Mouse (Mus musculus) neural tube, embryonic 13.5 days (tissue): ENCODE results near the gene Strip2. TPM values are rescaled to one million over a fixed set of nuclear protein-coding genes. Genes with fewer than 3 reads are reported as not detected.

ENCODE experiments used
- ATAC-seq: fragments of 200-750 bp; cut with Nextera tagmentation; 2 replicates; pipeline ENCODE4 v1.8.0; 2017; ENCODE audit warnings: low read depth, mild to moderate bottlenecking, moderate TSS enrichment, moderate library complexity
- H3K27ac ChIP-seq: fragments of 300-500 bp; sonication (generic); replicated peaks from 2 replicates; pipeline ENCODE4 v1.5.1; 2015; ENCODE audit warnings: moderate library complexity, mild to moderate bottlenecking, inconsistent platforms
- H3K27me3 ChIP-seq: fragments of 300-500 bp; sonication (generic); 2 replicates; pipeline ENCODE4 v1.6.1; 2015; ENCODE audit warnings: mild to moderate bottlenecking, inconsistent platforms
- H3K36me3 ChIP-seq: fragments of 300-500 bp; sonication (generic); 2 replicates; pipeline ENCODE4 v1.6.1; 2015; ENCODE audit warnings: mild to moderate bottlenecking, inconsistent platforms
- H3K4me1 ChIP-seq: fragments of 300-500 bp; sonication (generic); replicated peaks from 2 replicates; pipeline ENCODE4 v1.6.1; 2015; ENCODE audit warnings: inconsistent platforms
- H3K4me2 ChIP-seq: fragments of 300-500 bp; sonication (generic); 2 replicates; pipeline ENCODE4 v1.6.1; 2015; ENCODE audit warnings: inconsistent platforms, mild to moderate bottlenecking, moderate library complexity
- H3K4me3 ChIP-seq: fragments of 300-500 bp; sonication (generic); 2 replicates; pipeline ENCODE4 v1.5.1; 2015; ENCODE audit warnings: mild to moderate bottlenecking, inconsistent platforms
- H3K9ac ChIP-seq: fragments of 300-500 bp; sonication (generic); 2 replicates; pipeline ENCODE4 v1.6.1; 2015; ENCODE audit warnings: moderate library complexity, mild to moderate bottlenecking, inconsistent platforms
- H3K9me3 ChIP-seq: fragments of 300-500 bp; sonication (generic); 2 replicates; pipeline ENCODE4 v1.6.1; 2016; ENCODE audit warnings: inconsistent platforms
- WGBS: fragments of 180-500 bp; shearing (Covaris S2); methylation state at CpG from one replicate; pipeline ENCODE4 v1.1.7; 2015; 5-methylcytosine and 5-hydroxymethylcytosine counted together
- polyA plus RNA-seq: library from polyadenylated mRNA; unstranded; fragments of >200 nt; fragmentation: Nextera tagmentation; extraction: Ambion mirVana; gene quantifications from 2 replicates; pipeline ENCODE4 v1.2.1, GENCODE M21; 2015

The Strip2 gene
- polyA plus RNA-seq, result 1.5 and 1.7 TPM in 2 replicates

DNA sequence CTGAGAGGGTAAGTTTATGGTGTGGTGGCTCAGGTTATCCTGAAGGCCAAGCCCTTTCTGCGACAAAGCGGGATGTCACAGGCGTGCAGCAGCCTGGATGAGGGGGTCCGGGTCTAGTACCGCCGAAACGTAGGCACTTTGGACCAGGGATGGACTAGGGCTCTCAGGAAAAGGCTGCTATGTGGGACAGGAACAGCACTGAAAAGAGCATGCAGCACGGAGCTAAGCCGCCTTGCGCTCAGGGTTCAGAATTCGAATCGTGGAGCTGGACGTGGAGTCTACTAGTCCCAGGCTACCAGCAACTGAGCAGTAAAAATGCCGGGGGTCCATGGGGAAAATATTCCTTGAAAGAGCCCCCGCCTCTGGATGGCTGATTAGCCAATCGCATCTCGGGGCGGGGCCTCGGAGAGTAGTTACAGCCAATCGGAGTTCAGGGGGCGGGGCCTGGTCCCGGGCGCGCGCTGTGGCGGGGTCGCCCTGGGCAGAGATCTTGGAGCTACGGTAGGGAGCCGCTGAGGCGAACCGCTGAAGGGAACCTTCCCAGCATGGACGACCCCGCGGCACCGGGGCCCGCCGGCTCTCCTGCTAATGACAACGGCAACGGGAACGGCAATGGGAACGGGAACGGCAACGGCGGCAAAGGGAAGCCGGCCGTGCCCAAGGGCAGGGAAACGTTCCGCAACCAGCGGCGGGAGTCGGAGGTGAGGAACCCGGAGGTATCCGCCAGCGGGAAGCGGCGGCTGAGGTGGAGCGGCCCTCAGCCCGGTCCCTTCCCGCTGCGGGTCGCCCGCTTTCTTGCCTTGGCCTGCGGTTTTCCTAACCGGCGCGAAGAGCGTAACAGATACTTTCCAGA lies at the start of gene Strip2:
Gene Strip2 (plus strand): TSS at position 483 of the 853 bp plus-strand sequence.
- H3K27me3 ChIP-seq, result peaks cover 46% of the 10 kb centered on the region
- no peaks in the 10 kb centered on the region for H3K36me3 ChIP-seq
- H3K9ac ChIP-seq, result peak within 1 kb of the TSS; percentile 67
- H3K9me3 ChIP-seq, result no peaks in the 10 kb centered on the region
- H3K4me1 ChIP-seq, result peaks cover 15% of the 10 kb centered on the region
- under 1% methylated on average over 63 of the region's 67 CpGs for WGBS
- no peak within 1 kb of the TSS; the same call in 1 of the 2 replicates for H3K27ac ChIP-seq
- H3K4me2 ChIP-seq, result peak within 1 kb of the TSS; percentile 93
- peak within 1 kb of the TSS; percentile 60 for H3K4me3 ChIP-seq
- ATAC-seq, result peak; percentile 99

DNA sequence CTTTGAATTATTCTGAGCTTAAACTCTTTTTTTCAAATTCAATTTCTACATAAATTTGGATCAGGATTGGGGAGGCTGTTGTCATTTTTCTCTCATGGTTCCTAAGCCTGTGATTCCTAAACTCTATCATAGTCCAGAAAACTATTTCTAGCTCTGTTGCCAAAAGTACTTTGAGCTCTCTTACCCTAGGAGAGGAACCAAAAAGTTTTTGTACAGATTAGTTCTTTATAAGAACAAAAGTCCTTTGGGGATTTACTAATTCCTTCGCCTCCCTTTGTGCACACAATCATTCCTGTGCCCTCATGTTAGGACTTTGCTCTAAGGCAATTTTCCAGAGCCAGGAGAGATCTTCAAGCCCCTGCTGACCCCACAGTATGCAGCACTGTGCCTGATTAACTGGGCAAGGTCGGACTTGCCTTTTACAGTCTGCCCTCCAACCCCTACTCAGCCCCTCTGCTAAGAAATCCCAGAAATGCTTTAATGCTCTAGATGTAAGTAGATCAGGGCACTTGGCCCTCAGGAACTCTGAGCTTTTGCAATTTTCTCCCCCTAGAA lies 48.4 kb upstream of the Strip2 start:
- H3K27me3 ChIP-seq, result no peaks in the 10 kb centered on the region
- 92% methylated on average over 2 of the region's 2 CpGs for WGBS

DNA sequence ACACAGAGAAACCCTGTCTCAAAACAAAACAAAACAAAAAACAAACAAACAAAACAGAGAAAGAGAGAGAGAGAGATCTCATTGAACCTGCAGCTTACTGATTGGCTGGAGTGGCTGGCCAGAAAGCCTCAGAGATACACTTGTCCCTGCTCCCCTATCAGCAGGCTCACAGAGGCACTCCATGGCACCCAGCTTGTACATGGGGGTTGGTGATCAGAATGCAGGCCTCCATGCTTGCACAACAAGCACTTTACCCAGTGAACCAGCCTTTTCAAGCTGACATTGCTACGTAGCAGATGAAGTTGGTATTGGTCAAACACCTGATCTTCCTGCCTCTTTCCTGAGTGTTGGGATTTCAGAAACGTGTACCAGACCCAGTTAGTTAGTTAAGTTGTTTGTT lies 43.2 kb upstream of the Strip2 start:
- H3K9ac ChIP-seq, result no peak overlapping the region
- WGBS, result 78% methylated on average over 2 of the region's 2 CpGs
- H3K36me3 ChIP-seq, result peaks cover 18% of the 10 kb centered on the region
- no peaks in the 10 kb centered on the region for H3K9me3 ChIP-seq
- H3K27ac ChIP-seq, result no peak overlapping the region
- no peak overlapping the region for H3K4me2 ChIP-seq
- H3K4me3 ChIP-seq, result no peak overlapping the region
- no peaks in the 10 kb centered on the region; the same call in 1 of the 2 replicates for H3K4me1 ChIP-seq
- ATAC-seq, result no peak
- H3K27me3 ChIP-seq, result no peaks in the 10 kb centered on the region

More for the DNA sequence above, 48.4 kb upstream of the Strip2 start:
- ATAC-seq, result no peak
- H3K4me1 ChIP-seq, result no peaks in the 10 kb centered on the region; the same call in 1 of the 2 replicates
- H3K4me2 ChIP-seq, result no peak overlapping the region
- H3K36me3 ChIP-seq, result peaks cover 14% of the 10 kb centered on the region
- no peaks in the 10 kb centered on the region for H3K9me3 ChIP-seq
- no peak overlapping the region for H3K4me3 ChIP-seq
- H3K27ac ChIP-seq, result no peak overlapping the region
- H3K9ac ChIP-seq, result no peak overlapping the region

DNA sequence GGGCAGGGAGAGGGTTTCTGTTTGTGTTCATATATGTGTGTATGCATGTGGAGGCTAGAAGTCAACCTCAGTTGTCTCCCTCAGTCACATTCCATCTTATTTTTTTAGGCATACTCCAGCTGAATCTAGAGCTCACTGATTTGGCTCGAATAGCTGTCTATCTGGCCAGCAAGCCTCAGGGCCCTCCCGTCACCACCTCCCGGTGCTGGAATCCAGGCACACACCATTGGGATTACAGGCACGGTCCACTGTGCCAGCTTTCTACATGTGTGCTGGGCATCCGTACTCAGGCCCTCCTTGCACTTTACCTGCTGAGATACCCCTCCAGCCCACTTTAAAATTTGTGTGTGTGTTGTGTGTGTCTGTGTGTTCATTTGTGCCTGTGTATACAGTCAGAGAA lies 41.2 kb upstream of the Strip2 start:
- Histone ChIP-seq H3K27ac (no peak overlapping the region), H3K4me3 (no peak overlapping the region), H3K9ac (no peak overlapping the region), H3K36me3 (peaks cover 21% of the 10 kb centered on the region), H3K27me3 (no peaks in the 10 kb centered on the region), H3K9me3 (no peaks in the 10 kb centered on the region), H3K4me1 (no peaks in the 10 kb centered on the region), H3K4me2 (no peak overlapping the region)
- WGBS, result 93% methylated on average over 5 of the region's 5 CpGs
- ATAC-seq, result no peak

DNA sequence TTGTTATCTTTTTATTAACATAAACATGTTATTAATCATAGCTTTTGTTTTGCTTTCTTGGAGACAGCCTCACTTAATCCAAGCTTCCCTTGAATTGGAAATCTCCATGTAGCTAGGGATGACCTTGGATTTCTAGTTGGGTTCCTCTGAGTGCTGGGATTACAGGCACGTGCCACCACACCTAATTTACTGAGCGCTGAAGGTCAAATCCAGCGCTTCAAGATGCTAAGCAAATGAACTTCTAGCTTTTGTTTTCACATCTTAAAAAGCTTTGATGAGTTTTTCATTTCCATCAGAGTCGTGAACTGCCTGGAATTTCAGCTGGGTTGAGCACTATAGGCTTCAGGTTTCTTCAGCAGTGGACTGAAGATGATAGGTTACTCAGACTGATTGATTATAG lies 40.0 kb upstream of the Strip2 start:
- 92% methylated on average over 4 of the region's 4 CpGs for WGBS
- no peak overlapping the region for H3K27ac ChIP-seq
- peaks cover 18% of the 10 kb centered on the region for H3K36me3 ChIP-seq
- no peak overlapping the region for H3K9ac ChIP-seq
- H3K9me3 ChIP-seq, result no peaks in the 10 kb centered on the region
- no peak for ATAC-seq
- no peaks in the 10 kb centered on the region for H3K4me1 ChIP-seq
- H3K4me2 ChIP-seq, result no peak overlapping the region
- H3K4me3 ChIP-seq, result no peak overlapping the region
- H3K27me3 ChIP-seq, result no peaks in the 10 kb centered on the region

DNA sequence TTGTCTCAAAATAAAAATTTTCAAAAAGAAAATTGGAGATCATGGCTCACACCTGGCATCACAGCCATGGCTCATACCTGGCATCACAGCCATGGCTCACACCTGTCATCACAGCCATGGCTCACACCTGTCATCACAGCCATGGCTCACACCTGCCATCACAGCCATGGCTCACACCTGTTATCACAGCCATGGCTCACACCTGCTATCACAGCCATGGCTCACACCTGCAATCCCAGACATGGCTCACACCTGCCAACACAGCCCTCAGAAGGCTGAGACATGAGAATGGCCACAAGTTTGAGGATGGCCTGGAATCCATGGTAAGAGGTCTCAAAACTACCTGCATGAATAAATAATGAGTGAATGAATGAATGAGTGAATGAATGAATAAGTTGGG lies 37.2 kb upstream of the Strip2 start:
- Histone ChIP-seq H3K9me3 (no peaks in the 10 kb centered on the region), H3K4me2 (no peak overlapping the region), H3K27me3 (no peaks in the 10 kb centered on the region), H3K36me3 (peaks cover 21% of the 10 kb centered on the region), H3K9ac (no peak overlapping the region), H3K4me3 (no peak overlapping the region), H3K4me1 (no peaks in the 10 kb centered on the region), H3K27ac (no peak overlapping the region)
- ATAC-seq, result no peak

DNA sequence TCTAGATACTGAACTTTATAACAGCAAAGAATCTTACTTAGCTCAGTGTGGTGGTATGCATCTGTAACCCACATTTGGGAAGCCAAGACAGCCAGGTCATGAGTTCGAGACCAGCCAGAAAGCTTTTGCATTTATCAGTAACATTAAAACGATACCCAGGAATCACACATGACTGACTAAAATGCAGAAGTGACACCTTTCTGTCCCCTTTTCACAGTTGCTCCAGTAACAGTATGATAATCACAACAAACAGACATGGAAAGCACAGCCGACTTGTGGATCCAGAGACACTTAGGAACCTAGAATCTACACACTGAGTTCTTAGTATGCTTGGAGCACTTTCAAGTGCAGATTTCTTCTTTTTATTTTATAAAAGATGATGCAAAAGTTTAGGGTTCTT lies 36.0 kb upstream of the Strip2 start:
- H3K27me3 ChIP-seq, result no peaks in the 10 kb centered on the region
- H3K9ac ChIP-seq, result no peak overlapping the region
- 94% methylated on average over 3 of the region's 3 CpGs for WGBS
- H3K27ac ChIP-seq, result no peak overlapping the region
- H3K36me3 ChIP-seq, result peaks cover 21% of the 10 kb centered on the region
- no peaks in the 10 kb centered on the region for H3K4me1 ChIP-seq
- no peak for ATAC-seq
- no peak overlapping the region for H3K4me2 ChIP-seq
- H3K9me3 ChIP-seq, result no peaks in the 10 kb centered on the region
- H3K4me3 ChIP-seq, result no peak overlapping the region

DNA sequence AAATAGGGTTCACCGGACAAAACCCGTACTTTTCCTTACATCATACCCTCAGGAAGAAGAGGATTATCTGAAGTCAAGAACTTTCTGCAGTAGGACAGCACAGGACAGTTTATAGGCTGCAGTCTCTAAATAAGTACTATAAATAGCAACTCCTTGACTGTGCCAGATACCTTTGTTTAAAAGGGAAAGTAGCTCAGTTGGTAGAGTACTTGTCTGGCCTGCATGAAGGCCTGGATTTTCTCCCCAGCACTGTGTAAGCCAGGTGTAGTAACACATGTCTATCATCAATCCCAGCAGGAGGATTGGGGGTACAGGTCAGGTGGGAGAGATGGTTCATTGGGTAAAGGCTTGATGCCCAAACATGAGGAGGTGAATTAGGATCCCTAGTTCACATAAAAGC lies 34.9 kb upstream of the Strip2 start:
- Histone ChIP-seq H3K4me1 (no peaks in the 10 kb centered on the region), H3K9ac (no peak overlapping the region), H3K4me3 (no peak overlapping the region), H3K9me3 (no peaks in the 10 kb centered on the region), H3K27me3 (no peaks in the 10 kb centered on the region), H3K27ac (no peak overlapping the region), H3K4me2 (no peak overlapping the region), H3K36me3 (peaks cover 27% of the 10 kb centered on the region)
- WGBS, result 80% methylated on average over 2 of the region's 2 CpGs
- ATAC-seq, result no peak

DNA sequence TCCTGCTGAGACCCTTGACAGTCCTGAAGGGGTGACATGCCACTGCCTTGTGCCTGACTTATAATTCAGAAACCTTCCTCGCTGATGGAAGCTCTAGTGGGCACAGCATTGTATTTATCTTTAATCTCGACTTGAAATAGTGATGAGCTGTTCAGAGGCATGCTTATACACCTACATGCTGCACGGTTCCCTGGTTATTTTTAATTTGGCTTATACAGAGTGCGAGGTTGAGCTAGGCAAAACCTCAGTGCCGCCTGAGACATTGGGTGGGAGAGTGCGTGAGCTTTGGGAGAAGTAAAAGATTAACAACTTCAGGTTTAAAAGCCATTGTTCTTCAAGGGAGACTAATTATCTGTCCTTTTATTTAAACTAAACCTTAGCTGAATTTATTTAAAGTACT lies 33.9 kb upstream of the Strip2 start:
- H3K9ac ChIP-seq, result no peak overlapping the region
- WGBS, result 66% methylated on average over 6 of the region's 6 CpGs

DNA sequence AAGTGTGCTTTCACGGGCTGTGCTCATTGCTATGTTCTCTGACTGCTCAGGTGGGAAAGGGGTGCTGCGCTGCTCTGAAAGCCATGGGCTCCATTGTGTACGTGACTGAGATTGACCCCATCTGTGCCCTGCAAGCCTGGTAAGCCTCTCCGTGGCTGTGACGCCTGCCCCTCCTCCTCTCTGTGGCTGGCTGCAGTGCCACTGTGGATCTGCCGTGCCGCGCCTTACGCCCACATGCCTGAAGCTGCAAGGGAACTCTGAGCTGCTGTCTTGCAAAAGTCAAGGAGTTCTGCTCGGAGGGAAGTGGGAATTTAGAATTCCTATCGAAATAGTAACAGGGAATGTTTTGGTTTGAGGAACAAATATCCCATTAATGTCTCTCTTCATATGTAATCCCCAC lies 25.7 kb upstream of the Strip2 start:
- Histone ChIP-seq H3K4me1 (no peaks in the 10 kb centered on the region), H3K36me3 (peaks cover 10% of the 10 kb centered on the region; the same call in 1 of the 2 replicates), H3K27ac (no peak overlapping the region), H3K9me3 (no peaks in the 10 kb centered on the region), H3K4me2 (no peak overlapping the region), H3K27me3 (no peaks in the 10 kb centered on the region), H3K4me3 (no peak overlapping the region), H3K9ac (no peak overlapping the region)
- 76% methylated on average over 11 of the region's 11 CpGs for WGBS
- no peak for ATAC-seq

More for the DNA sequence above, 33.9 kb upstream of the Strip2 start:
- no peaks in the 10 kb centered on the region for H3K4me1 ChIP-seq
- H3K27me3 ChIP-seq, result no peaks in the 10 kb centered on the region
- H3K4me2 ChIP-seq, result no peak overlapping the region
- no peaks in the 10 kb centered on the region for H3K9me3 ChIP-seq
- H3K27ac ChIP-seq, result no peak overlapping the region
- H3K4me3 ChIP-seq, result no peak overlapping the region
- ATAC-seq, result no peak
- peaks cover 27% of the 10 kb centered on the region for H3K36me3 ChIP-seq

DNA sequence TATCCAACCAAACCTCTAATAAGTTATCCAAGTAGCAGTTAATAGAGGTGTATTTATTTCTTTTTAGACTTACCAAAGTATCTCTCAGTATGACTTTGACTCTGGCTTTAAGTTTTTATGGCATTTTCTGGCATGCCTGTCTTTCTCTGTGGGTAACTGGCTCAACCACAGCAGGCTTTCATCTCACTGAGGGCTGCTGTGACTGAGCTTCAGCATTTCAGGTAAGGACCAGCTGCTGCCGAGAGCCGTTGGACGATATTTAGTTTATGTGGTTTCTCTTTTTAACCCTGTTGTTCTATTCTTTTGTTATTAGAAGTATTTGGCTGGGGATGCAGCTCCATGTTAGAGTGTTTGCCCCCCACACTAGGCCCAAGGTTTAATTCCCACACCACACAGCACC lies 19.8 kb upstream of the Strip2 start:
- H3K4me3 ChIP-seq, result no peak overlapping the region
- no peaks in the 10 kb centered on the region for H3K4me1 ChIP-seq
- no peak overlapping the region for H3K4me2 ChIP-seq
- H3K27me3 ChIP-seq, result no peaks in the 10 kb centered on the region
- H3K9ac ChIP-seq, result no peak overlapping the region
- peaks cover 23% of the 10 kb centered on the region for H3K36me3 ChIP-seq
- H3K27ac ChIP-seq, result no peak overlapping the region
- H3K9me3 ChIP-seq, result no peaks in the 10 kb centered on the region
- WGBS, result 94% methylated on average over 3 of the region's 3 CpGs
- ATAC-seq, result no peak

DNA sequence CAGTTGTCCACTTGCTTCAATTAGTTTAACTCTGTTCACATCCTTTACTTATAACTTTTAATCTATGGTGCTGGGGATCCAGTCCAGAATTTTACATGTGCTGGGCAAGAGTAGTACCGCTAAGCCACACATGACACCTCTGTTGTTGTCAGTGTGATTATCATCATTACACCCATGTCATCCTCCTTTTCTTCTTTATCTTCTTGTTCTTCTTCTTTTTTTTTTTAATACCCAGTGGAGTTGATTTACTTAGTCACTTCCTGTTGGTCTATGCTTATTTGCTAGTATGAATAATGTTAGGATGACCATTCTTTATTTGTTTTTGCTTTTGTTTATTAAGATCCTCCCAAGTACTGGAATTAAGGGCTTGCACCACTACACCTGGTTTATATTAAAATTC lies 15.4 kb upstream of the Strip2 start:
- Histone ChIP-seq H3K4me3 (no peak overlapping the region), H3K4me2 (no peak overlapping the region), H3K27ac (no peak overlapping the region), H3K4me1 (peaks cover 3% of the 10 kb centered on the region; the same call in 1 of the 2 replicates), H3K36me3 (peaks cover 29% of the 10 kb centered on the region), H3K9ac (no peak overlapping the region), H3K27me3 (no peaks in the 10 kb centered on the region), H3K9me3 (no peaks in the 10 kb centered on the region)
- 98% methylated on average over 1 of the region's 1 CpGs for whole genome bisulfite sequencing
- no peak for ATAC-seq
